Mouse (Mus musculus): Measurements from ENCODE around the gene Itgav.

Gene Itgav

DNA sequence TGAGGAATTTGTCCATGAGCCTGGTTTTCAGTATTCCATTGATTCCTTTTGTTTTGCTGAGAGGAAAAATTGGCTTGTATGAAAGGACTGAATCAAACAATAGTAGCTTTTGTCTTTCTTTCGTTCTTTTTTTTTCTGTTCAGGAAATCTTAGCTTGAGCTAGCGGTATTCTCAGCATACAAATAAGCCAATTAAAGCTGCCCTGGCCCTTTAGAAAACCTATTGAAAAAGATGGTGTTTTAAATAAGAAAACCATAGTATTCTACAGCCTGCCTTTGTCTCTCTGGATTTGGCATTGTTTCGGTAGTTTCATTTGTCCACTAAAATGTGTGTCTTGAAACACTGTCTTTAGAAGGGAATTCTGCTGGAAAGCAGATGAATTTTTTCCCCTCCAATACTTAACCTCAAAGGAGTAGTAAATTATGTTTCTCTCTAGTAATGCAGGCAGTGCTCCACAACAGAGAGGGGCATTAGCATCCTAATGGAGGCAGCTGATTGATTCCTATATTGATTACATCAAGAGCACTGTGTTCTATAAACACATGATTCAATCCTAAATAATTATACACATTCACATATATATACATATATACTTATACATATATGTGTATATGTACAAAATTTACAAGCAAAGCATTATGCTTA, 104.8 kb downstream of the Itgav start:
- no peak for DNase-seq

DNA sequence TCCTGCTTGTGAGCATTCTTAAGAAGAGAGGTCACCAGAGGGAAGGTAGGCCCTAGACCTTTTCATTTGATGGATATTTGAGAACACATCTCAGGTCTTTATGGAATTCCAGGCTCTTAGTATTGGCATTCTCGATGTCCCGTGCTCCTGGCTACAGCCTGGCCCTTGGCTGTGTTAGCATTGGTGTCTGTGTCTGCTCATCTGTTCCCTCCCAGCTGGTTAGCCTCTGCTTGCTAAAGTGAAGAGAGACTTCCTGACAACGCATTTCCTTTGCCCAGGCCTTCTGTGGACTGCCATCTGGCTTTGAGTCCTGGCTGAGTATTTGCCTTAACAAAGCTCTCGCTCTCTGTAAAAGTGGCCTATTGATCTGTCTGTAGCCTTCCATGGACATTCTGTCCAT, 108.7 kb downstream of the Itgav start:
- no peak for DNase-seq

DNA sequence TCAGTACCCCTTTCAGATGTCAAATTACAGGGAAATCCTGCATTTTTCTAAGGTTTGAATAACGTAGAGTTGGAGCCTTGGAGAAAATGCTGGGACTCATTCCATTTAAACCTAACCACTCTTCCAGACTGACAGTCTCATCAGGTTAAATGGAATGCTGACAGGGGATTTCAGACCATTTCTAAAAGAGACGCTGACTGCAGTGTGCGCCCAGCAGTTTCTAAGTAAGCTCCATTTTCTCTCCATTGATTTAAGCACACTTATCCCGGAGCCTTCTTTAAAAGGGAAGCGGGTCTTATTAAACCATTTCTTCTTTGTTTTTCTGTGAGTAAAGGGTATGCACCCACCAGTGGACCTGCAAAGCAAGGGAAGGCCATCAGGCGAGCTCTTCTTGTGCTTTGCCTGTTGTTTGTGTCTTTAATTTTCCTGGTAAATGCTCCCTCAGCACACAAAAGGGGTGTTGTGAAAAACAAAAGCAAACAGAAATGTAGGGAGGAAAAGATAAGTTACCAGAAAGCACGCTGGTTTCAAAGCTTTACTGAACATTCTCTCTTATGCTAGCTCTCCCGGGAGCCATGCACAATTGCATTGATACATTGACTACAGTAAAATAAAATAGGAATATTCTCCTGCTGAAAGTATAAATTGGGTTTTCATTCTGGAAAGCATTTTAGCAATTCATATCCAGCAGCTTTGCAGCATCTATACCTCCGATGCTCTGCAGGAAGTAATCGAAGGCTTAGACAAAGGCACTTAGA, 111.3 kb downstream of the Itgav start:
- DNase-seq, result no peak

DNA sequence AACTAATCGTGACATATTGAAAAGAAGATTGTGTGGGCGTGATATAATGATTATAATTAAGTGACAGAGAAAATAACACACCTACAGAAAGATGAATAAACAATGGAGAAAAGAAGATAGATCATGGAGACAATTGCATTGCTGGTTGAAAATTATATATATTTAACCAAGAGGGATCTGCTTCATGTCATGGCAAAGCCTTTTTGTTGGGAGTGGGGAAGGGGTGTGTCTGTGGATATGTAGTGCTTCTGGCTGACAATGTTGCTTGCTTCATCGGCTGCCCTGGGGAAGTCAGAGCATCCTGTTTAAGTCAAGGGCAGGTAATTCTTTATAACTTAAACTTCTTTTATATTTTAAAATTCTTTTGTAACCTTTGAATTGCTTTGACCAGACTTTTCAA, 124.3 kb downstream of the Itgav start:
- DNase-seq, result no peak

DNA sequence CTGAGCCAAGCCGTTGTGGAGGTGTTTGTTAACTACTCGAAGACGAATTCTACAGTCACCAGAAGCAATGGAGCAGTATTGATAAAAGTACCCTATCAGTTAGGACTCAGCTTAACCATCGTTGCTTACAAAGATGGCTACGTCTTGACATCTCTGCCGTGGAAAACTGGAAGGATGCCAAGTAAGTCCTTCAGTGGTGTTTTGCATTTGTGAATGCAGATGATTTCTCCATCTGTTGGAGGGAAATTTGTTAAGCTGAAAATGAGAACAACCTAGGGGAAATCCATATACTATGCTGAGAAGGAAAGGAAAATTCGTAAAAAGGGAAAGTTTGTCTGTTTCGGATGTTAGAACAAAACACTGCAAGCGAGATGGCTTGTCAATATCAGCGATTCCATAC, 129.2 kb downstream of the Itgav start:
- DNase-seq, result no peak

DNA sequence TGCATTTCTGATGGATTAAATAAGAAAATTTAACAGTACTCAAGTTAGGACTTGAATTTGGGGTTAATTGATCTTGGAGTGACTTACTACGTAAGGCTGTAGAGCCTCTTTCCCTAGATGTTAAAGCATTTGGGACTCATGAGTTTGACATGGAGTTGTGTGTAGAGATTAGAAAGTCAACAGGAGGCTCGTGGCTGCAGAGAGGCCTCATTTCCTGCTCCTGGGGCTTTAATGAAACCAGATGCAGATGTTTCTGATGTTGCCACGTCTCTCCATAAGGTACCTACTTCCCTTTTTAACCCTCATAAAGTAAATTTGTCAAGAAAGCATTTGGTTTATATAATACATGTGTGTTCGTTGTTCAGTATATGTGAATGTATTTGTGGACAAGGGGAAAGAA, 132.0 kb downstream of the Itgav start:
- no peak for DNase-seq
